Mouse (Mus musculus) cortical plate, adult 2 months (tissue): ENCODE data around the gene Ffar1.
A peak's percentile ranks its signal among the peaks of the same experiment; 100 is the strongest.

Source experiments
- CTCF ChIP-seq: fragments of 200-500 bp; IDR thresholded peaks from 2 replicates; pipeline ENCODE4 v1.5.1; 2011; ENCODE audit warnings: mild to moderate bottlenecking, control low read depth, low read length; ENCODE audit not compliant: insufficient read depth; ENCODE audit errors: extremely low read depth
- POLR2A ChIP-seq: fragments of 200-500 bp; IDR thresholded peaks from 2 replicates; pipeline ENCODE4 v1.6.1; 2011; ENCODE audit warnings: mild to moderate bottlenecking, low read length, control low read depth; ENCODE audit not compliant: insufficient read depth; ENCODE audit errors: extremely low read depth

- peak; percentile 83 for TF ChIP-seq CTCF
- no peak for TF ChIP-seq POLR2A
These were observed 2.1 kb downstream of the Ffar1 start for GRCm38 (mm10) chr7:30859290-30859634.
